Mouse (Mus musculus) ovary, adult 18-20 months (tissue): ENCODE measurements around the gene Zfp526.

Source experiments
- DNase-seq: peaks from one replicate; pipeline ENCODE4 v3.0.0; 2022; ENCODE audit warnings: low spot score, mixed read lengths

Zfp526 gene

DNA sequence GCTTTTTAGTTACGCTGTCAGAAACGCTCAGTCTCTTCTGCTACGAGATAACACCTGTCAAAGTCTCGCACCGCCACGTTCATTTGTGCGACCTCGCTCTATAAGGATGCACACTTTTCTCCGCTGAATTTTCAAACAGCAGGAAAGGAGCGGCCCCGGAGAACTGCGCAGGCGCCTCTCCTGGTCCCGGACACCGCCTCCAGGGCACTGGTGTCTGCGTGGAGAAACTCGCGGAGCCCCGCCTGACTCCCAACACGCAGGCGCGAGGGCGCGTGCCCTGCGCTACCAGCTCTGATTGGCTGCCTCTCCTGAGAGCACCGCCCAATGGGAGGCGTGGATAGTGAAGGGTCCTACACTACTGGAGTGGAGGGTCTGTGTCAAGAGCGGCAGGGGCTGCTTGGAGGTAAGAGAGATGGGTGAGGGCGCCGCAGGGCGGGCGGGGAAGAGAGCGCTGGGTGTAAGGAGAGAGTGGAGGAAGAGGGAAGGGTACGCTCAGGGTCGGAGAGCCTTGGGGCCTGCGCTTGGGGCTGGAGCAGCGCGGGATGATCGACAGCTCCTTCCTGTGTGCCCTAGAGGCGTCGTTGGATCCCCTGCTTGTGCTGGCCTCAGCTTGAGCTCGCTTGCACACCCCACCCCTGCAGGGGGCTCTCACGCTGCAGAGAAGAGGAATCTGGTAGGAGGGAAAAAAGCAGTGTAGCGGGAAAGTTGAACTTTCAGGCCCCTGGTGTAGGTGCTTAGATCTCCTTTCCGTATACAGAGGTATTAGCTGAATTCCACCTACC is at the start of gene Zfp526:
Gene Zfp526 (plus strand): TSS at position 324 of the 782 bp plus-strand sequence.
- DNase-seq, result peak; percentile 98

GRCm38 (mm10) chr7:25172669-25173068 is 48.6 kb upstream of the Zfp526 start:
- no peak for DNase-seq

DNA sequence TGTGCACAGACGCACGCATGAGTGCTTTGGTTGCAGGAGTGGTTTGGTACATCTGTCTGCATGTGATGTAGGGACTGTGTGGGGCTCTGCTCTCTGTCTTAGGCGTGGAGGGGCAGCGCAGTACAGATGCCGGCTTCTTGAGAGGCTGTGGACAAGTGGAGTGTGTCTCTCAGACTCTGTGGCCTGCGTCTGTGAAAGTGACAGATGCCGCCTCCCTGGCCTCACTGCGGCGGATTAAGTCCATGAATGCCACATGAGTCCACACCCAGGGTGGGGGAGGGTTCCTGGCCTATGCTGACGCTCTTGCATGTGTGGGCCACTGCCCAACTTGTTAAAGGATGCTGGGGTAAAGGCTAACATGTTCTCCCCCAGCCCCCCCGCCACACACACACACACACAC is 46.9 kb upstream of the Zfp526 start:
- no peak for DNase-seq

DNA sequence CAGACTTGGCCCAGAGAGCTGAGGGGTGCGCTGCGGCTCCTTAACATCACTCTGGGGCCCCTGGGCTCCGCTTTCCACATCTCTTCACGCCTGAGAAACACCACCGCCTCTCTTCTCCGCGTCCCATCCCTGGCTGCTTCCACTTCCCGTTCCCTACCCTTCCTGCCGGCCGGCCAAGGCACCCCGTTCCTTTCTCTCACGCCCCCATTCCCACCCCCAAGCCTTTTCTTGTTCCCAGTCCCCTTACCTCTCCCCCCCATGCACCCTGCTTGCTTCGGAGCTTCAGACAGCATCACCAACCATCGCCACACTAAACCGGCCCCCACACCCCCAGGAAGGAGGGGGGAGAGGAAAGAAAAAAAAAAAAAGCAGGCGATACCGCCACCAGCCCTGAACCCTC is 42.9 kb upstream of the Zfp526 start:
- no peak for DNase-seq

DNA sequence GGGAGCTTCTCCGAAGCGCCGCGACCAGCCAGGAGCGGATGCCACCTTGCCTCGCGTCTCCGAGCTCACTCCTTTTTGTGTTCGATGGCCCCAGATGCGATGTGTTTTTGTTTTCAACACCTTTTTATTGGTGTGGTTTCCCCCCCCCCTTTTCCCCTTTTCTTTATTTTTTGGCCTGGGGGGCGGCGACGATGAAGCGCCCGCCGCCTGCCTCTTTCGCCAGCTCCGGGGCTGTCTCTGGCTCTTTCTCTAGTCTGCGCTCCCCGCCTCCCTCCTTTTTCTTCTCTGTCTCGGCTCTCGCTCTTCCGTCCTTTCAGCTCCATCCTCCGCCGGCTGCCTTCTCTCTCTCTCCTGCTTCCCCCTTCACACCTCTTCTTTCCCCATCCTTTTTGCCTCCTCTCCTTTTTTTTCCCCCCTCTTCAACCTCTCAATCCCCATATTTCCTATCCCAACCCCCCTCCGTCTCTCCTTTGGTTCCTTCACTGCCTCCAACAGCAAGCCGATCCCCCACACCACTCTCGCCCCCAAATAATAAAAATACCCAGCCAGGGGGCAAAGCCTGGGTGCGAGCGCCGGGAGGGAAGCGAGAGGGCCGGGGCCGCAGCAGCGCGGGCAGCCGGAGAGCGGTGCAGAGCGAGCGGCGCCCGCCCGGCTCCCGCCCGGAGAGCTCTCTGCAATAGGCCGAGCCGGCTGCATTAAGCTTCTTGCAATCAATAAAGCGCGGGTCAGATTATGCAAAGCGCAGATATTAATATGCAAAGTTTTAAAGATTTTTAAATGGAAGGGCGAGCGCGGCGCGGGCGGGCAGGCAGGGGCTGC is 42.2 kb upstream of the Zfp526 start:
- DNase-seq, result no peak

GRCm38 (mm10) chr7:25179606-25180161 is 41.5 kb upstream of the Zfp526 start, which contains the start of gene Pou2f2:
Gene Pou2f2, minus strand, starts transcription at chr7:25179726.
- peak; percentile 58 for DNase-seq

DNA sequence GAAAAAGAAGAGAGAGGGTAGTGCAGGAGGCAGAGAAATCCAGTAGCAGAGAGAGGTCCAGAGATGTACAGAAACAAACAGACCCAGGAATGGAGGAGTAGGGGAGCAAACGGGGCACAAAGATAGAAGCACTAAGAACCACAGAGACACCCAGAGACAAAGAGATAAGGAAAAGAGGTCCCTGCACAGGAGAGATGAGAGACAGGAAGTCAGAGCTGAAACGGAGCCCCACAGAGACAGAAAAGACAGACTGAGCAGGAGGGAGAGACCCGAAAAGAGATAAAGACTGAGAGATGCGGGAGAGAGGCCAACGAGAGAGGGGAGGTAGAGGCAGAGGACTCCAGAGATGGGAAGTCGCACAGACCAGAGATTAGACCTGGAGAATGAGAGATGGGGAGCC is 40.7 kb upstream of the Zfp526 start:
- DNase-seq, result no peak

GRCm38 (mm10) chr7:25181331-25181790 is 39.9 kb upstream of the Zfp526 start:
- DNase-seq, result no peak

- no peak for DNase-seq
Measured at GRCm38 (mm10) chr7:25181814-25182213, 39.4 kb upstream of the Zfp526 start.

DNA sequence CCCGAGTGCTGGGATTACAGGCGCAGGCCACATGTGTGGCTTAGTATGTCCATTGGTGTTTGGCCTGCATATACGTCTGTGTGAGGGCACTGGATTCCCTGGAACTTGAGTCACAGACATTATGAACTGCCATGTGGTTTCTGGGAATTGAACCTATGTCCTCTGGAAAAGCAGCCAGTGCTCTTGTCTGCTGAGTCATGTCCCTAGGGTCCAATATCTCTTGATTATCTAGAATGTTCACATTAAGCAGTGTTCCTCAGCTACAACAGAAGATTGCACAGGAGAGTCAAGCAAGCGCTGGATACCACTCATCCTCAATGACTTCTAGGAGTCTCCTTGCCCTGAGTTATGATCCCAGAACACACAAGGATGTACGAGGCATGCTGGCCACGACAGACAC is 37.1 kb upstream of the Zfp526 start:
- DNase-seq, result no peak

GRCm38 (mm10) chr7:25187662-25188650 is 33.3 kb upstream of the Zfp526 start:
- DNase-seq, result peak; percentile 53

GRCm38 (mm10) chr7:25190806-25191205 is 30.4 kb upstream of the Zfp526 start:
- DNase-seq, result no peak

DNA sequence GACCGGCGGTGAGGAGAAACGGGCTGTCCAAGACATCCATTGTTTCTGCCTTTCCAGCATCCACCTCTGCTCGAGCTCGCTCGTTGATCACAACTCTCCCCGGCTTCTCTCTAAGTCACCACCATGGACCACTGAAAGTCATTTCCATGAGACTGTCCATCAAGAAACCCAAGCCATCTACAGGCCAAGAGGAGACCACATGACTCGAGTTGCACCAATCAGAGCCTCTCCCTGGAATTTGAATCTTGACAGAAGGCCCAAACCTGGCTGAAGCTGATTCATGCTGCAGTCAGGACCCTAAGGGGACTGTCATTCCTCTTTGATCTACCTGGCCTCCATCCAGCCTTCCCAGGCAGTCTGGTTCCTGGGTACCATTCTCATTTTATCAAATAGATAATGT is 29.1 kb upstream of the Zfp526 start:
- DNase-seq, result no peak

DNA sequence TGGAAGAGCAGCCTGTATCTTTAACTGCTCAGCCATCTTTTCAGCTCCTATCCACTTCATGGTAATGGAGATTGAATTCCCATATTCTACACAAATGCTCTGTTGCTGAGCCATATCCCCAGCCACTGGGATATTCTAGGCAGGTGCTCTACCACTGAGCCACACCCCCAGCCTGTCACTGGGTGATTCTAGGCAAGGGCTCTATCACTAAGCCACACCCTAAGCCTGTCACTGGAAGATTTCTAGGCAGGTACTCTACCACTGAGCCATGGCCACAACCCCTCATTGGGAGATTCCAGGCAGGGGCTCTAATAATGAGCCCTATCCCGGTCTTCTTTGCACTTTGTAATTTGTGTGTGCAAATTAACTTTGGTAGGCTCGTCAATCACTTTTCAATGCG is 26.1 kb upstream of the Zfp526 start:
- DNase-seq, result no peak

- DNase-seq, result no peak
Measured at GRCm38 (mm10) chr7:25196107-25196506, 25.1 kb upstream of the Zfp526 start.

- no peak for DNase-seq
Measured at GRCm38 (mm10) chr7:25197384-25198018, 23.7 kb upstream of the Zfp526 start.

- DNase-seq, result no peak
Measured at GRCm38 (mm10) chr7:25203624-25204023, 17.6 kb upstream of the Zfp526 start.

- DNase-seq, result no peak
Measured at GRCm38 (mm10) chr7:25205355-25206093, 15.7 kb upstream of the Zfp526 start.

DNA sequence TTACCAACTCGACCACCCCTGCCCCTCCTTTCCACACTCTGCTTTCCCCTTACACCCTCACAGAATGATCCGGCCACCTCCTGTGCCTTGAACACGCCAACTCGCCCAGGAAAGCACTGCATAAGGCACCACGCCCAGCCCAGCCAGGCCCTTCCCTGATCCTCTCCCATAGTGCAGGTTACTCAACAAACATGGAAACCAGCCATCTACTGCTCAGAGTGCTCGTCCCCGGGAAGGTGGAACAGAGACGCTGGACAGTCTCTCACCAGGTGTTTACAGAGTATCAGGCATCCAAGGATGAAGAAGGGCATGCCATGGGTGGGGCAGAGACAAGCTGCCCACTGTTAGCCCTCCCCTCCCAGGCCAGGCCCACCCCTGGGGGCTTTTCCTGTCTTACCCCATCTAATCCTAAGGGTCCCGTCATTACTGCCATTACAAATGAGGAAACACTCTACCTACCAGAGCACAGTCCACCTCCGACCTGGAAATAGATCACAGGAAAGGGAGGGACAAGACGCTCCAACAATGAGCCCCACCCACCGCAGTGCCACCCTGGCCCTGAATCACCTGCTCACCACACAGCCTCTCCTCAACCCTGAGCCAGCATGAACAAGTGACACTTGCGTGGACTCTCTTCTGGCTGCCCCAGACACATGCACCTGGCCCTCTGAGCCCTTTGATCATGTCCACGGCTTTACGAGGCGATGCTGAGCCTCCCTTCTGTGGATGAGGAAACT is 15.0 kb upstream of the Zfp526 start:
- DNase-seq, result no peak
